Mouse (Mus musculus) forebrain, embryonic 13.5 days (tissue): Measurements from ENCODE around the gene Insm1. TPM values are rescaled to one million over a fixed set of nuclear protein-coding genes. Genes with fewer than 3 reads are reported as not detected.

Experiments
- ATAC-seq: fragments of 200-750 bp; cut with Nextera tagmentation; 2 replicates; pipeline ENCODE4 v1.8.0; 2017
- H3K27ac ChIP-seq: fragments of 300-500 bp; sonication (generic); 2 replicates; pipeline ENCODE4 v1.5.1; 2015; ENCODE audit warnings: inconsistent platforms, mild to moderate bottlenecking, moderate library complexity
- H3K27me3 ChIP-seq: fragments of 300-500 bp; sonication (generic); 2 replicates; pipeline ENCODE4 v1.6.1; 2015; ENCODE audit warnings: mild to moderate bottlenecking, inconsistent platforms
- H3K36me3 ChIP-seq: fragments of 300-500 bp; sonication (generic); 2 replicates; pipeline ENCODE4 v1.6.1; 2015; ENCODE audit warnings: mild to moderate bottlenecking, inconsistent platforms; ENCODE audit not compliant: poor library complexity, severe bottlenecking
- H3K4me1 ChIP-seq: fragments of 300-500 bp; sonication (generic); 2 replicates; pipeline ENCODE4 v1.6.1; 2015; ENCODE audit warnings: inconsistent platforms
- H3K4me2 ChIP-seq: fragments of 300-500 bp; sonication (generic); 2 replicates; pipeline ENCODE4 v1.6.1; 2015; ENCODE audit warnings: inconsistent platforms, mild to moderate bottlenecking, moderate library complexity
- H3K4me3 ChIP-seq: fragments of 300-500 bp; sonication (generic); 2 replicates; pipeline ENCODE4 v1.5.1; 2015; ENCODE audit warnings: mild to moderate bottlenecking, inconsistent platforms
- H3K9ac ChIP-seq: fragments of 300-500 bp; sonication (generic); 2 replicates; pipeline ENCODE4 v1.6.1; 2015; ENCODE audit warnings: mild to moderate bottlenecking, inconsistent platforms
- H3K9me3 ChIP-seq: fragments of 300-500 bp; sonication (generic); replicated peaks from 2 replicates; pipeline ENCODE4 v1.6.1; 2016; ENCODE audit warnings: inconsistent platforms
- WGBS: fragments of 180-500 bp; shearing (Covaris S2); methylation state at CpG from one replicate; pipeline ENCODE4 v1.1.7; 2015; 5-methylcytosine and 5-hydroxymethylcytosine counted together
- polyA plus RNA-seq: library from polyadenylated mRNA; unstranded; fragments of >200 nt; fragmentation: Nextera tagmentation; extraction: Ambion mirVana; gene quantifications from 2 replicates; pipeline ENCODE4 v1.2.1, GENCODE M21; 2015

Gene Insm1
- polyA plus RNA-seq, 1 experiment from 2014 or later: 12.8 TPM

GRCm38 (mm10) chr2:146226484-146226883 lies 4.8 kb downstream of the Insm1 start:
- Histone ChIP-seq H3K9me3 (no peaks in the 10 kb centered on the region), H3K27ac (0 out of 2 replicates have a peak overlapping the region, but pooled peaks have one; percentile 12), H3K4me3 (no peak overlapping the region), H3K27me3 (peaks cover 38% of the 10 kb centered on the region), H3K4me2 (peak overlapping the region; percentile 94), H3K9ac (peak overlapping the region; percentile 30; the same call in 1 of the 2 replicates), H3K4me1 (peaks cover 29% of the 10 kb centered on the region), H3K36me3 (no peaks in the 10 kb centered on the region)
- 7% methylated on average over 9 of the region's 9 CpGs for WGBS
- no peak for ATAC-seq

GRCm38 (mm10) chr2:146227646-146228045 lies 5.9 kb downstream of the Insm1 start:
- H3K4me2 ChIP-seq: no peak overlapping the region
- peaks cover 38% of the 10 kb centered on the region for H3K27me3 ChIP-seq

GRCm38 (mm10) chr2:146228435-146228834 lies 6.7 kb downstream of the Insm1 start:
- no peaks in the 10 kb centered on the region for H3K36me3 ChIP-seq
- no peak overlapping the region for H3K4me3 ChIP-seq
- ATAC-seq: no peak
- no peak overlapping the region for H3K27ac ChIP-seq
- no peak overlapping the region for H3K9ac ChIP-seq
- peaks cover 38% of the 10 kb centered on the region for H3K27me3 ChIP-seq
- H3K4me2 ChIP-seq: no peak overlapping the region
- H3K4me1 ChIP-seq: peaks cover 28% of the 10 kb centered on the region
- no peaks in the 10 kb centered on the region for H3K9me3 ChIP-seq
- 68% methylated on average over 2 of the region's 2 CpGs for WGBS

More at GRCm38 (mm10) chr2:146227646-146228045, 5.9 kb downstream of the Insm1 start:
- H3K27ac ChIP-seq: no peak overlapping the region
- H3K4me3 ChIP-seq: no peak overlapping the region
- no peaks in the 10 kb centered on the region for H3K9me3 ChIP-seq
- no peak for ATAC-seq
- H3K4me1 ChIP-seq: peaks cover 29% of the 10 kb centered on the region
- no peak overlapping the region for H3K9ac ChIP-seq
- WGBS: 58% methylated on average over 3 of the region's 3 CpGs
- no peaks in the 10 kb centered on the region for H3K36me3 ChIP-seq

GRCm38 (mm10) chr2:146231485-146231884 lies 9.8 kb downstream of the Insm1 start:
- no peak for ATAC-seq
- WGBS: 92% methylated on average over 2 of the region's 2 CpGs
- H3K27me3 ChIP-seq: peaks cover 27% of the 10 kb centered on the region
- no peak overlapping the region for H3K9ac ChIP-seq
- no peak overlapping the region for H3K27ac ChIP-seq
- no peaks in the 10 kb centered on the region for H3K36me3 ChIP-seq
- no peaks in the 10 kb centered on the region for H3K9me3 ChIP-seq
- no peak overlapping the region for H3K4me2 ChIP-seq
- no peak overlapping the region for H3K4me3 ChIP-seq
- H3K4me1 ChIP-seq: peaks cover 6% of the 10 kb centered on the region

GRCm38 (mm10) chr2:146239196-146239747 lies 17.6 kb downstream of the Insm1 start:
- H3K4me2 ChIP-seq: no peak overlapping the region
- H3K4me1 ChIP-seq: no peaks in the 10 kb centered on the region
- ATAC-seq: no peak
- H3K27me3 ChIP-seq: no peaks in the 10 kb centered on the region
- 92% methylated on average over 4 of the region's 4 CpGs for WGBS
- no peak overlapping the region for H3K9ac ChIP-seq
- peaks cover 4% of the 10 kb centered on the region; the same call in 1 of the 2 replicates for H3K36me3 ChIP-seq
- no peaks in the 10 kb centered on the region for H3K9me3 ChIP-seq
- no peak overlapping the region for H3K27ac ChIP-seq
- H3K4me3 ChIP-seq: no peak overlapping the region

- no peaks in the 10 kb centered on the region for H3K27me3 ChIP-seq
- no peak overlapping the region for H3K9ac ChIP-seq
- no peaks in the 10 kb centered on the region for H3K9me3 ChIP-seq
- no peak overlapping the region for H3K27ac ChIP-seq
- H3K4me2 ChIP-seq: no peak overlapping the region
- peaks cover 10% of the 10 kb centered on the region for H3K36me3 ChIP-seq
- 100% methylated on average over 2 of the region's 2 CpGs for WGBS
- peaks cover 6% of the 10 kb centered on the region for H3K4me1 ChIP-seq
- no peak for ATAC-seq
- H3K4me3 ChIP-seq: no peak overlapping the region
Observed at GRCm38 (mm10) chr2:146244049-146244448, 22.3 kb downstream of the Insm1 start.

- H3K4me3 ChIP-seq: no peak overlapping the region
- ATAC-seq: no peak
- peaks cover 15% of the 10 kb centered on the region for H3K4me1 ChIP-seq
- no peaks in the 10 kb centered on the region for H3K9me3 ChIP-seq
- no peak overlapping the region for H3K4me2 ChIP-seq
- H3K9ac ChIP-seq: no peak overlapping the region
- H3K36me3 ChIP-seq: peaks cover 10% of the 10 kb centered on the region
- H3K27me3 ChIP-seq: no peaks in the 10 kb centered on the region
- WGBS: 73% methylated on average over 7 of the region's 7 CpGs
- H3K27ac ChIP-seq: no peak overlapping the region
Observed at GRCm38 (mm10) chr2:146245401-146245800, 23.7 kb downstream of the Insm1 start.

- H3K4me3 ChIP-seq: no peak overlapping the region
- no peaks in the 10 kb centered on the region for H3K27me3 ChIP-seq
- 80% methylated on average over 4 of the region's 4 CpGs for WGBS
- H3K36me3 ChIP-seq: peaks cover 10% of the 10 kb centered on the region
- no peak overlapping the region for H3K27ac ChIP-seq
- H3K9me3 ChIP-seq: no peaks in the 10 kb centered on the region
- ATAC-seq: no peak
- H3K4me2 ChIP-seq: no peak overlapping the region
- H3K9ac ChIP-seq: no peak overlapping the region
- H3K4me1 ChIP-seq: peaks cover 18% of the 10 kb centered on the region
Observed at GRCm38 (mm10) chr2:146246409-146247075, 24.8 kb downstream of the Insm1 start.

- Histone ChIP-seq H3K9me3 (no peaks in the 10 kb centered on the region), H3K27me3 (no peaks in the 10 kb centered on the region), H3K9ac (no peak overlapping the region), H3K27ac (no peak overlapping the region), H3K36me3 (peaks cover 10% of the 10 kb centered on the region), H3K4me1 (peaks cover 18% of the 10 kb centered on the region), H3K4me3 (no peak overlapping the region), H3K4me2 (no peak overlapping the region)
- WGBS: 63% methylated on average over 6 of the region's 6 CpGs
- no peak; the same call in 1 of the 2 replicates for ATAC-seq
Observed at GRCm38 (mm10) chr2:146247576-146247975, 25.9 kb downstream of the Insm1 start.

GRCm38 (mm10) chr2:146249033-146249432 lies 27.3 kb downstream of the Insm1 start:
- Histone ChIP-seq H3K36me3 (peaks cover 8% of the 10 kb centered on the region), H3K27ac (peak overlapping the region; percentile 45), H3K27me3 (no peaks in the 10 kb centered on the region), H3K4me1 (peaks cover 18% of the 10 kb centered on the region), H3K9ac (no peak overlapping the region), H3K9me3 (no peaks in the 10 kb centered on the region), H3K4me2 (no peak overlapping the region), H3K4me3 (no peak overlapping the region)
- ATAC-seq: peak; percentile 79
- WGBS: 71% methylated on average over 7 of the region's 7 CpGs

- no peaks in the 10 kb centered on the region for H3K9me3 ChIP-seq
Observed at GRCm38 (mm10) chr2:146250236-146250904, 28.6 kb downstream of the Insm1 start.

GRCm38 (mm10) chr2:146254387-146254786 lies 32.7 kb downstream of the Insm1 start:
- Histone ChIP-seq H3K4me3 (no peak overlapping the region), H3K36me3 (no peaks in the 10 kb centered on the region), H3K27ac (no peak overlapping the region), H3K4me1 (peaks cover 45% of the 10 kb centered on the region), H3K9me3 (no peaks in the 10 kb centered on the region), H3K4me2 (no peak overlapping the region), H3K27me3 (no peaks in the 10 kb centered on the region), H3K9ac (no peak overlapping the region)
- 96% methylated on average over 1 of the region's 1 CpGs for WGBS
- no peak for ATAC-seq

More at GRCm38 (mm10) chr2:146250236-146250904, 28.6 kb downstream of the Insm1 start:
- Histone ChIP-seq H3K9ac (no peak overlapping the region), H3K27me3 (no peaks in the 10 kb centered on the region), H3K4me3 (no peak overlapping the region), H3K4me1 (peaks cover 18% of the 10 kb centered on the region), H3K36me3 (no peaks in the 10 kb centered on the region), H3K27ac (no peak overlapping the region; the same call in 1 of the 2 replicates), H3K4me2 (no peak overlapping the region)
- peak; percentile 61; the same call in 1 of the 2 replicates for ATAC-seq
- WGBS: 68% methylated on average over 6 of the region's 6 CpGs
